Mouse (Mus musculus) intestine, embryonic 15.5 days (tissue): ENCODE results near the gene Gm47995. TPM values are rescaled to one million over a fixed set of nuclear protein-coding genes. Genes with fewer than 3 reads are reported as not detected.
A peak's percentile ranks its signal among the peaks of the same experiment; 100 is the strongest.
"Not testable (repeated sequence)": the region's sequence is repeated elsewhere in the genome, so short reads cannot be mapped to it uniquely, and the experiment has no call there.

Experiments used
- ATAC-seq: fragments of 200-750 bp; cut with Nextera tagmentation; 2 replicates; pipeline ENCODE4 v1.8.0; 2017; ENCODE audit warnings: moderate TSS enrichment, moderate library complexity
- H3K27ac ChIP-seq: fragments of 300-500 bp; sonication (generic); 2 replicates; pipeline ENCODE4 v1.5.1; 2015; ENCODE audit warnings: mild to moderate bottlenecking, inconsistent platforms
- H3K27me3 ChIP-seq: fragments of 300-500 bp; sonication (generic); replicated peaks from 2 replicates; pipeline ENCODE4 v1.6.1; 2015; ENCODE audit warnings: inconsistent platforms
- H3K36me3 ChIP-seq: fragments of 300-500 bp; sonication (generic); 2 replicates; pipeline ENCODE4 v1.6.1; 2015; ENCODE audit warnings: inconsistent platforms
- H3K4me1 ChIP-seq: fragments of 300-500 bp; sonication (generic); replicated peaks from 2 replicates; pipeline ENCODE4 v1.6.1; 2015; ENCODE audit warnings: inconsistent platforms
- H3K4me2 ChIP-seq: fragments of 300-500 bp; sonication (generic); replicated peaks from 2 replicates; pipeline ENCODE4 v1.6.1; 2015; ENCODE audit warnings: mild to moderate bottlenecking, inconsistent platforms
- H3K4me3 ChIP-seq: fragments of 300-500 bp; sonication (generic); replicated peaks from 2 replicates; pipeline ENCODE4 v1.5.1; 2015; ENCODE audit warnings: inconsistent platforms
- H3K9ac ChIP-seq: fragments of 300-500 bp; sonication (generic); 2 replicates; pipeline ENCODE4 v1.6.1; 2015; ENCODE audit warnings: inconsistent platforms
- H3K9me3 ChIP-seq: fragments of 300-500 bp; sonication (generic); 2 replicates; pipeline ENCODE4 v1.6.1; 2016; ENCODE audit warnings: inconsistent platforms
- WGBS: fragments of 180-500 bp; shearing (Covaris S2); methylation state at CpG from one replicate; pipeline ENCODE4 v1.1.7; 2015; 5-methylcytosine and 5-hydroxymethylcytosine counted together
- polyA plus RNA-seq: library from polyadenylated mRNA; unstranded; fragments of >200 nt; fragmentation: Nextera tagmentation; extraction: Ambion mirVana; gene quantifications from 2 replicates; pipeline ENCODE4 v1.2.1, GENCODE M21; 2015

Gm47995 gene
- polyA plus RNA-seq, 1 experiment from 2014 or later = not detected

GRCm38 (mm10) chr1:151195986-151196385, 2.3 kb upstream of the Gm47995 start:
- not testable (repeated sequence) for H3K9me3 ChIP-seq, H3K4me1 ChIP-seq, H3K27ac ChIP-seq, H3K27me3 ChIP-seq, H3K36me3 ChIP-seq, H3K9ac ChIP-seq, H3K4me3 ChIP-seq, H3K4me2 ChIP-seq, ATAC-seq
- WGBS = 79% methylated on average over 4 of the region's 4 CpGs

DNA sequence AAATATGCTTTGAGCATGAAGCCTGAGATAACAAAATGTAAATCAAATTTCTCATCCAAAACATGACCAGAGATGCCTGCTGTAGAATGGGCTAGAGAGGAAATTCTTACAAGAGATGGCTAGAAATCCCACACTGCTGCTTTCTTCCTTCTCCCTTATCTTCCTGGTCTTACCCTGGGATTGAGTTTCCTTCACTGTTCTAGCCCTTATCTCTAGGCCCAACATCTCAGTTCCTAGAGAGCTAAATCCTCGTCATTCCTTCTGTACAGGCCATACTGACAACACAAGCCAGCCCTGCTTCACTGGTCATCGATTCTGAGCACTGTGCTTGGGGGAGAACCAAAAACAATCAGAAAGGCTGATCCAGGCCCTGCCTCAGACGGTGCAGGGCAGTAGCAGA, 1.6 kb upstream of the Gm47995 start:
- H3K9me3 ChIP-seq, H3K9ac ChIP-seq, H3K4me1 ChIP-seq, H3K36me3 ChIP-seq, H3K27me3 ChIP-seq, H3K27ac ChIP-seq, H3K4me3 ChIP-seq, H3K4me2 ChIP-seq, ATAC-seq: not testable (repeated sequence)
- 78% methylated on average over 3 of the region's 3 CpGs for WGBS

DNA sequence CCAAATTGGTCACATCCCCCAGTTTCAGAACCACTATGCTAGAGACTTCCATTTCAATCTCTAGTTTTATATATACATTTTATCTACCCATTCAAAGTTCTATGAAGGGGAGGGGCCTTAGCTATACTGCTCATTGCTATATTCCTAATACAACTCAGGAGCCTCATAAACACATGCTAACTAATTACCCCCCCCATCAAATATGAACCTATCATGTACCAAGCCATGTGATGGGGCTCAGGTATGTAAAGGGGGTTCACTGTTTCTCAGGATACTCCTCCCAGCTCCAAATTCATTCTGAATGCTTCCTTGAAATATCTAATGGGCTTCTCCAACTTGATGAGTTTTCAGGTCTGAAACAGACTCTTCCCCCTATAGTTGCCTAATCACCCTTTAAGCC, 2.4 kb downstream of the Gm47995 start:
- H3K9ac ChIP-seq, H3K4me3 ChIP-seq, H3K9me3 ChIP-seq, ATAC-seq, H3K27me3 ChIP-seq, H3K27ac ChIP-seq, H3K36me3 ChIP-seq, H3K4me1 ChIP-seq, H3K4me2 ChIP-seq: not testable (repeated sequence)

GRCm38 (mm10) chr1:151202771-151203170, 4.5 kb downstream of the Gm47995 start:
- not testable (repeated sequence) for ATAC-seq, H3K27ac ChIP-seq, H3K36me3 ChIP-seq, H3K9me3 ChIP-seq, H3K4me3 ChIP-seq, H3K27me3 ChIP-seq, H3K4me1 ChIP-seq, H3K4me2 ChIP-seq, H3K9ac ChIP-seq
- 76% methylated on average over 4 of the region's 5 CpGs for WGBS

DNA sequence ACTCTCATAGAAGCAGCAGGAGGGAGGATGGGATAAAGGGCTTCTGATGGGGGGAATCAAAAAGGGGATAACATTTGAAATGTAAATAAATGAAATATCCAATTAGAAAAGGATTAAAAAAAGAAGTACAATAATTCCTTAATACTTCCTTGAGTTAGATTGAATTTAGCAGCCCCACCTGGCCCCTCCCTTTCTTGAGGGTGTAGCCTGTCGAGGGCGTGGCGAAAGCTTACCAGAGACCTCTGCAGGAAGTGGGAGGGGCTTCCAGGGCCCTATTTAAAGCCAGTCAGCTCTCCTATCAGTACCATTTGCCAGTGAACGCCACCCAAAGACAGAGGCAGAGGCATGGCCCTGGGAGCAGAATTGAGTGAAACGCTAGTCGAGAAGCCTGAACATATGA, 5.6 kb downstream of the Gm47995 start, which contains the start of gene 3110040M04Rik:
TSS of gene 3110040M04Rik (plus strand) at position 304 of the 400 bp plus-strand sequence.
- H3K4me1 ChIP-seq, H3K4me2 ChIP-seq, H3K9me3 ChIP-seq, H3K4me3 ChIP-seq, H3K27ac ChIP-seq, ATAC-seq, H3K9ac ChIP-seq, H3K27me3 ChIP-seq, H3K36me3 ChIP-seq: not testable (repeated sequence)
- WGBS = no CpG with 5 or more reads among the region's 6 CpGs

GRCm38 (mm10) chr1:151208493-151208892, 10.2 kb downstream of the Gm47995 start:
- not testable (repeated sequence) for H3K4me2 ChIP-seq, H3K9ac ChIP-seq, H3K9me3 ChIP-seq, H3K4me1 ChIP-seq, H3K27me3 ChIP-seq, H3K36me3 ChIP-seq, H3K27ac ChIP-seq, H3K4me3 ChIP-seq
- 73% methylated on average over 4 of the region's 5 CpGs for WGBS
- ATAC-seq = 0 out of 2 replicates have a peak, but pooled peaks have one; percentile 41

GRCm38 (mm10) chr1:151208944-151209343, 10.7 kb downstream of the Gm47995 start:
- not testable (repeated sequence) for H3K27ac ChIP-seq, H3K4me1 ChIP-seq, H3K4me2 ChIP-seq, H3K4me3 ChIP-seq, H3K36me3 ChIP-seq, H3K9me3 ChIP-seq, ATAC-seq, H3K9ac ChIP-seq, H3K27me3 ChIP-seq

DNA sequence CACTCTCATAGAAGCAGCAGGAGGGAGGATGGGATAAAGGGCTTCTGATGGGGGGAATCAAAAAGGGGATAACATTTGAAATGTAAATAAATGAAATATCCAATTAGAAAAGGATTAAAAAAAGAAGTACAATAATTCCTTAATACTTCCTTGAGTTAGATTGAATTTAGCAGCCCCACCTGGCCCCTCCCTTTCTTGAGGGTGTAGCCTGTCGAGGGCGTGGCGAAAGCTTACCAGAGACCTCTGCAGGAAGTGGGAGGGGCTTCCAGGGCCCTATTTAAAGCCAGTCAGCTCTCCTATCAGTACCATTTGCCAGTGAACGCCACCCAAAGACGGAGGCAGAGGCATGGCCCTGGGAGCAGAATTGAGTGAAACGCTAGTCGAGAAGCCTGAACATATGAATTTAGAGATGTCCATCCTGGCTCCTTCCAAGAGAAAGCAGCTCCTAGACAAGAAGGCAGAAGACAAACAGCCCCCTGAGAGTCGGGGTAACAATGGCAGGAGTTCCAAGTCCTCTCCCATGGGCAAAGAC, 11.6 kb downstream of the Gm47995 start, which contains the start of gene Gm47996:
TSS of gene Gm47996 (plus strand) at position 308 of the 532 bp plus-strand sequence.
- ATAC-seq, H3K36me3 ChIP-seq, H3K4me2 ChIP-seq, H3K9ac ChIP-seq, H3K27ac ChIP-seq, H3K27me3 ChIP-seq, H3K9me3 ChIP-seq, H3K4me1 ChIP-seq, H3K4me3 ChIP-seq: not testable (repeated sequence)
- 75% methylated on average over 5 of the region's 8 CpGs for WGBS

DNA sequence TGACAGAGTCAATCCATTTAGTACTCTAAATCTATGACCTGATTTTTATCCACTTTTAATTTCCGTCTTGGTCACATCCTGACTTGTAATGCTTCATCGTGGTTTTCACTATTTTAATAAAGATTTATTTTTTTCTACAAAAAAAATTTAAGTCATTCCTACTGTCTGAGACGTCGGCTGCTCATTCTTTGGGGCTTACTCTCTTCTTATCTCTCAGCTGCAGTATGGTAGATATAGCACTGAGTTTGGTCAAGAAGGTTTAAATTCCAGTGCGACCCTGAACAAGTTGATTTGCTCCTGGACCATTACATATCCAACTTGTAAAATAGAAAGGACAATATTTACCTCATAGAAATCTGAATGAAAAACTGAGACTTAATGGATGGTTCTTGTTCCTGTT, 13.4 kb downstream of the Gm47995 start:
- WGBS = 83% methylated on average over 5 of the region's 5 CpGs
- not testable (repeated sequence) for H3K27me3 ChIP-seq, ATAC-seq, H3K4me1 ChIP-seq, H3K4me2 ChIP-seq, H3K9me3 ChIP-seq, H3K4me3 ChIP-seq, H3K36me3 ChIP-seq, H3K9ac ChIP-seq, H3K27ac ChIP-seq

- Histone ChIP-seq H3K9me3 (no peaks in the 10 kb centered on the region), H3K4me1 (0 out of 2 replicates have a peak, but pooled peaks cover 4% of the 10 kb centered on the region), H3K9ac (no peak overlapping the region), H3K4me3 (no peak overlapping the region), H3K36me3 (no peaks in the 10 kb centered on the region), H3K4me2 (no peak overlapping the region), H3K27ac (no peak overlapping the region), H3K27me3 (no peaks in the 10 kb centered on the region)
- 76% methylated on average over 2 of the region's 2 CpGs for WGBS
- ATAC-seq = no peak
These were observed 16.6 kb downstream of the Gm47995 start for GRCm38 (mm10) chr1:151214862-151215261.

- Histone ChIP-seq H3K9me3 (no peaks in the 10 kb centered on the region), H3K27ac (peak overlapping the region; percentile 17; the same call in 1 of the 2 replicates)
These were observed 17.7 kb downstream of the Gm47995 start for GRCm38 (mm10) chr1:151215985-151216384.

GRCm38 (mm10) chr1:151216417-151216816, 18.2 kb downstream of the Gm47995 start:
- H3K9me3 ChIP-seq = no peaks in the 10 kb centered on the region
- 0 out of 2 replicates have a peak, but pooled peaks cover 4% of the 10 kb centered on the region for H3K4me1 ChIP-seq
- 58% methylated on average over 3 of the region's 3 CpGs for WGBS
- no peaks in the 10 kb centered on the region for H3K27me3 ChIP-seq
- peak overlapping the region; percentile 17; the same call in 1 of the 2 replicates for H3K27ac ChIP-seq
- H3K36me3 ChIP-seq = no peaks in the 10 kb centered on the region
- H3K9ac ChIP-seq = no peak overlapping the region
- H3K4me2 ChIP-seq = no peak overlapping the region
- ATAC-seq = peak; percentile 60; the same call in 1 of the 2 replicates
- H3K4me3 ChIP-seq = no peak overlapping the region

More at GRCm38 (mm10) chr1:151215985-151216384, 17.7 kb downstream of the Gm47995 start:
- no peak overlapping the region for H3K9ac ChIP-seq
- H3K4me3 ChIP-seq = no peak overlapping the region
- H3K27me3 ChIP-seq = no peaks in the 10 kb centered on the region
- no peak overlapping the region for H3K4me2 ChIP-seq
- ATAC-seq = peak; percentile 89
- 0 out of 2 replicates have a peak, but pooled peaks cover 4% of the 10 kb centered on the region for H3K4me1 ChIP-seq
- H3K36me3 ChIP-seq = no peaks in the 10 kb centered on the region
- WGBS = 41% methylated on average over 1 of the region's 1 CpGs

DNA sequence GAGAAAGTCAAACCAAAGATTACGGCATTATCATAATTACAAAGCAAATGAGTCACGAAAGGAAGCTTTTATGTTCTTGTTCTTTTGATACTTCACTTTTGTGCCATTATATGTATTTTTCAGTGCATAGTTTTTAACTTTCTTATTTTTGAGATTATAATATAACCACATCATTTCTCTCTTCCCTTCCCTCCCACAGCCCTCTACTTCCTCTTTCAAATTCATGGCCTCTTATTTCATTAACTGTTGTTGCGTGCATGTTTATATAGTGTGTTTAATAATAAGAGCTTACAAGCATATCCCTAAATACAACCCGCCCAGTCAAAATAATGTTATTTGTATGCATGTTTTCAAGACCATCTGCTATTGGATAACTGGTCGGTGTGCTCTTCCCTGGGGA, 20.8 kb downstream of the Gm47995 start:
- H3K27me3 ChIP-seq = no peaks in the 10 kb centered on the region
- no peaks in the 10 kb centered on the region for H3K9me3 ChIP-seq
- H3K36me3 ChIP-seq = no peaks in the 10 kb centered on the region
- no peak for ATAC-seq
- H3K4me2 ChIP-seq = no peak overlapping the region
- no peak overlapping the region for H3K4me3 ChIP-seq
- 91% methylated on average over 5 of the region's 5 CpGs for WGBS
- H3K4me1 ChIP-seq = 0 out of 2 replicates have a peak, but pooled peaks cover 4% of the 10 kb centered on the region
- no peak overlapping the region for H3K9ac ChIP-seq
- no peak overlapping the region for H3K27ac ChIP-seq
